Mouse (Mus musculus) lung, postnatal 0 days (tissue): Measurements from ENCODE around the gene Abat. TPM values are rescaled to one million over a fixed set of nuclear protein-coding genes. Genes with fewer than 3 reads are reported as not detected.

Source experiments
- ATAC-seq: fragments of 200-750 bp; cut with Nextera tagmentation; 2 replicates; pipeline ENCODE4 v1.8.0; 2017; ENCODE audit warnings: moderate library complexity
- DNase-seq: peaks from one replicate; pipeline ENCODE4 v3.0.0-alpha.2; 2016; ENCODE audit warnings: low spot score
- H3K27ac ChIP-seq: fragments of 300-500 bp; sonication (generic); 2 replicates; pipeline ENCODE4 v1.5.1; 2014; ENCODE audit warnings: antibody characterized with exemption, mild to moderate bottlenecking, low read length, mixed read lengths
- H3K27me3 ChIP-seq: fragments of 300-500 bp; sonication (generic); replicated peaks from 2 replicates; pipeline ENCODE4 v1.6.1; 2014; ENCODE audit warnings: low read length, mixed read lengths; ENCODE audit not compliant: insufficient read depth
- H3K36me3 ChIP-seq: fragments of 300-500 bp; sonication (generic); 2 replicates; pipeline ENCODE4 v1.6.1; 2014; ENCODE audit warnings: low read length, mixed read lengths; ENCODE audit not compliant: insufficient read depth
- H3K4me1 ChIP-seq: fragments of 300-500 bp; sonication (generic); 2 replicates; pipeline ENCODE4 v1.6.1; 2014; ENCODE audit warnings: antibody characterized with exemption, low read depth, low read length, mixed read lengths; ENCODE audit not compliant: insufficient read depth
- H3K4me2 ChIP-seq: fragments of 300-500 bp; sonication (generic); replicated peaks from 2 replicates; pipeline ENCODE4 v1.6.1; 2014; ENCODE audit warnings: low read depth, mild to moderate bottlenecking, low read length, moderate library complexity, mixed read lengths
- H3K4me3 ChIP-seq: fragments of 300-500 bp; sonication (generic); 2 replicates; pipeline ENCODE4 v1.5.1; 2014; ENCODE audit warnings: low read depth, low read length
- H3K9ac ChIP-seq: fragments of 300-500 bp; sonication (generic); replicated peaks from 2 replicates; pipeline ENCODE4 v1.6.1; 2014; ENCODE audit warnings: low read depth, mild to moderate bottlenecking
- H3K9me3 ChIP-seq: fragments of 300-500 bp; sonication (generic); 2 replicates; pipeline ENCODE4 v1.6.1; 2016; ENCODE audit warnings: low read length, mixed read lengths
- CTCF ChIP-seq: IDR thresholded peaks from 2 replicates; pipeline ENCODE4 v1.5.1; 2016; ENCODE audit warnings: antibody characterized with exemption, mild to moderate bottlenecking
- EP300 ChIP-seq: IDR thresholded peaks from 2 replicates; pipeline ENCODE4 v1.6.1; 2016; ENCODE audit warnings: antibody characterized with exemption, mild to moderate bottlenecking, control low read depth
- WGBS: fragments of 180-500 bp; shearing (Covaris S2); extraction: QIAGEN DNeasy Blood & Tissue Kit; methylation state at CpG from one replicate; pipeline ENCODE4 v1.1.7; 2014; 5-methylcytosine and 5-hydroxymethylcytosine counted together
- polyA plus RNA-seq: library from polyadenylated mRNA; unstranded; fragments of >200 nt; fragmentation: Nextera tagmentation; extraction: Ambion mirVana; gene quantifications from 2 replicates; pipeline ENCODE4 v1.2.1, GENCODE M21; 2015

Abat gene
- polyA plus RNA-seq, 1 experiment from 2014 or later = 4.2 TPM

DNA sequence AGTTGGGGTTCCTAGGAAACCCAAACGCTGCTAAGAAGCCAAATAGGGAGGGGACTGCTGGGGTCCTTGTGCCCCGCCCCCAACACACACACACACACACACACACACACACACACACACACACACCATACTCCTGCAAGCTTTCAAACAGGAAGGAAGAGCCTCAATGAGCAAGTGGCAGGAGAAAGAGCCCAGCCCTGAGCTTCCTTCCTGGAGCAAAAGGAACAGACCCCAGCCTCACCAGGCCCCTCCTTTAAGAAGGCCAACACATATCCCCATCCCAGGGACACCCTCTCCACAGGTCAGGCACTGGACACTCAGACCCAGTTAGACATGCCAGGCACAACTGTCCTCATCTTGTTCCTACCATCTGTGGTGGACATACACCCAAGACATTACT, 149.8 kb downstream of the Abat start:
- no peaks in the 10 kb centered on the region for H3K9me3 ChIP-seq
- TF ChIP-seq EP300 = peak; percentile 91
- TF ChIP-seq CTCF = no peak
- peak; percentile 59 for ATAC-seq
- H3K4me3 ChIP-seq = no peak overlapping the region
- H3K27ac ChIP-seq = peak overlapping the region; percentile 73
- 44% methylated on average over 2 of the region's 2 CpGs for WGBS
- no peaks in the 10 kb centered on the region for H3K27me3 ChIP-seq
- peak; percentile 62 for DNase-seq
- 0 out of 2 replicates have a peak, but pooled peaks cover under 1% of the 10 kb centered on the region for H3K36me3 ChIP-seq
- no peak overlapping the region for H3K4me2 ChIP-seq
- H3K9ac ChIP-seq = no peak overlapping the region
- H3K4me1 ChIP-seq = peaks cover 24% of the 10 kb centered on the region

DNA sequence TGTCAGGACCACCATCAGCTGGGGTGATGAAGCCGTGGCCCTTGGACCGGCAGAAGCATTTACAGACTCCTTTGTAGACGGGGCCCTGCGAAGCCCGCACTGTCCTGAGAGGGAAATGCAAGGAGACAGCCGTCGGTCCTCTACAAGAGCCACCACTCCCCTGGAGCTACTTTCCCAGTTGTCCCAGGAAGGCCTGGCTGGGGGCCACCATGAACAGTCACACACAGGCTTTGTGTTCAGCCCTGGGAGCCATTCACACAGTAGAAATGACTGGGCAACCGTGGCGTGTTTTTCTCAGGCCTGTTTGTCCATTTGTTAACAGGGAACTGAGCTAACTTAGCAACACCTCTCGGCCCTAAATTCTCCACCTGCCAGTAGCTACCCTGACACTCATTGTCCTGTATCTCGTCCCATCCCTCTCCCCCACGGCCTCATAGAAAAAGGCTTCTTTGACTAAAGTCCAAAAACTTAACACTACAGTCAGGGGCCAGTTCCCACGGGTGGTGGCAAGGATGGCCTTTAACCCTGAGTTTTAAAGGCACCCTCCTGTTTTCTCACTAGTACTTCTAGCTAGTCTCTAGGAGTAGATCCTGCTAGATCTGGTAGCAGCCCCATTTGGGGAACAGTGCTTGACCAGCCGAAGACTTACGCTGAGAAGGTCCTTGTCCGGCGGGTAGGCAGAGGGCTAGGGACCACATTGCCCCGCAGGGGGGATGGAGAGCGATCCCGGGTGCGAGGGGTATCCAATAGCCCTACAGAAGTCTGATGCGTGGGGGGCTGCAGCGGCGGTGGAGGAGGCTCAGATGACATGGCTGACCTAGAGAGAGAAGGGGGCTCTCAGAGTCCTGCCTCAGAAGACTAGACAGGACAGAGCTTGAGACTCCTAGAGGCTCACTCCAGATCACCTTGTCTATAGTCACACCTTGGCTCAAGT, 150.6 kb downstream of the Abat start:
- 84% methylated on average over 24 of the region's 24 CpGs for WGBS
- Histone ChIP-seq H3K4me2 (no peak overlapping the region), H3K9ac (no peak overlapping the region), H3K4me1 (peaks cover 24% of the 10 kb centered on the region), H3K4me3 (no peak overlapping the region), H3K27me3 (no peaks in the 10 kb centered on the region), H3K9me3 (no peaks in the 10 kb centered on the region), H3K27ac (peak overlapping the region; percentile 87), H3K36me3 (no peaks in the 10 kb centered on the region)
- DNase-seq = no peak
- ATAC-seq = no peak
- TF ChIP-seq EP300 (no peak), CTCF (no peak)

DNA sequence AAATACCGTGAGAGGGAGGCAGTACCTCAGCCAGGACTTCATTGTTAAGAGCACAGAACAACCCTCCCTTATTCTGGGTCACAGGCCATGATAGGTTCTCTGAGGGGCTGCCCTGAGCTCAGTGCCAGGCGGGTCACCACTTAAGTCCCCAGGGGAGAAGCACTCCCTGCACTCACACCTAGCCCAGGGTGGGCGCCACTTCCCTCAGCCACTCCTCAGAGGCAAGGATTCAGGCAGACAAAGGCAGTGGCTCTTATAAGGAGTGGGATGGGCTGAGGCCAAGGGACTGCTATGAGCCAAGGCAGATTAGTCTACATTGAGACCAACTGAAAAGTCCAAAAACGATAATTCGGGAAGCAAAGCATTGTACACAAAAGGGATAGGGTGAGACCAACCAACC, 152.1 kb downstream of the Abat start:
- H3K27me3 ChIP-seq = no peaks in the 10 kb centered on the region
- WGBS = 60% methylated on average over 5 of the region's 5 CpGs
- peaks cover 35% of the 10 kb centered on the region for H3K4me1 ChIP-seq
- no peaks in the 10 kb centered on the region for H3K36me3 ChIP-seq
- H3K4me2 ChIP-seq = no peak overlapping the region
- peak overlapping the region; percentile 87 for H3K27ac ChIP-seq
- no peaks in the 10 kb centered on the region for H3K9me3 ChIP-seq
- H3K4me3 ChIP-seq = no peak overlapping the region
- DNase-seq (peak; percentile 72), ATAC-seq (peak; percentile 33)
- H3K9ac ChIP-seq = no peak overlapping the region
- TF ChIP-seq EP300 (no peak), CTCF (no peak)

DNA sequence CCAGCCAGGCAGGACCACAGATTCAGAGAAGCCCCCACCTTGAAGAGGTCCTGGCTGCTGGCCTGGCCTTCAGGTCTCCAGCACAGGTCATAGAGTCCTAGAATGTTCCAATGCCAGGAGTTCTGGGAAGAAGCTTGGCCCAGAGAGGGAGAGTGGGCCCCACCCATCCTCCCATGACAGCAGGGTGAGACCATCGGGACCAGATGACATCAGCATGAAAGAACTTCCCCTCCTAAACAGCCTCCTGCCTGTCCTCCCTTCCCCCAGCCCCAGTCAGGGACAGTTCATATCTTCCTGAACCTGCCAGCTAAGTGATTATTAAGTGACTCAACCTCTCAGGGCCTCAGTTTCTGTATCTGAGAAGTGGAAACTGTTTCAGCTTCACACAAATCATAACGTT, 153.2 kb downstream of the Abat start:
- TF ChIP-seq EP300 (peak; percentile 86), CTCF (no peak)
- no peak overlapping the region for H3K4me3 ChIP-seq
- H3K9ac ChIP-seq = no peak overlapping the region; the same call in 1 of the 2 replicates
- H3K36me3 ChIP-seq = no peaks in the 10 kb centered on the region
- 19% methylated on average over 2 of the region's 2 CpGs for WGBS
- H3K9me3 ChIP-seq = no peaks in the 10 kb centered on the region
- H3K27me3 ChIP-seq = no peaks in the 10 kb centered on the region
- DNase-seq (peak; percentile 82), ATAC-seq (peak; percentile 61)
- 0 out of 2 replicates have a peak overlapping the region, but pooled peaks have one; percentile 17 for H3K4me2 ChIP-seq
- H3K4me1 ChIP-seq = peaks cover 39% of the 10 kb centered on the region
- H3K27ac ChIP-seq = peak overlapping the region; percentile 87

- 59% methylated on average over 7 of the region's 7 CpGs for WGBS
- Histone ChIP-seq H3K4me2 (peak overlapping the region; percentile 22; the same call in 1 of the 2 replicates), H3K4me1 (peaks cover 39% of the 10 kb centered on the region), H3K27me3 (no peaks in the 10 kb centered on the region), H3K9ac (no peak overlapping the region), H3K27ac (peak overlapping the region; percentile 87), H3K4me3 (no peak overlapping the region), H3K36me3 (no peaks in the 10 kb centered on the region), H3K9me3 (no peaks in the 10 kb centered on the region)
- ATAC-seq = peak; percentile 5
- DNase-seq = peak; percentile 76
- TF ChIP-seq CTCF (no peak), EP300 (no peak; the same call in 1 of the 2 replicates)
These were observed 154.0 kb downstream of the Abat start for GRCm38 (mm10) chr16:8667261-8667660.

DNA sequence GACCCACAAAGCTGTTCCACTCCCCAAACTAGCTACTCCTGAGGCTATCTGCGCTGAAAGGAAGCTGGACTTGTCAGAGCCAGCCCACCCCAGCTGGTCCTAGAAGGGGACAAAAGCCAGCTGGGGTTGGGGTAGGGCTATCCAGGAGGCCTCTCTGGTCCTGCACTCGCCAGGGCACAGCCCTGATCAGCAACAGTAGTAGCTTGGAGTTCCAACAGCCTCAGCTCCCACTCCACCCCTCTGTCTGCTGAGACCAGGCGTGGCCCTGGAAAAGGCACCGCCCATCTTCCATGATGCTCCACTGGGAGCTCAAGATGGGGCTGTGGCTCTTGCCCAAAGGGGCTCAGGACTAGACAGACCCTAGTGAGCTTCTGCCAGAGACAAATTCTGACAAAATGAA, 154.6 kb downstream of the Abat start:
- Histone ChIP-seq H3K9me3 (no peaks in the 10 kb centered on the region), H3K9ac (no peak overlapping the region), H3K4me1 (peaks cover 39% of the 10 kb centered on the region), H3K36me3 (no peaks in the 10 kb centered on the region), H3K4me2 (peak overlapping the region; percentile 22; the same call in 1 of the 2 replicates), H3K4me3 (no peak overlapping the region), H3K27me3 (no peaks in the 10 kb centered on the region), H3K27ac (peak overlapping the region; percentile 87)
- TF ChIP-seq CTCF (no peak), EP300 (no peak)
- ATAC-seq = no peak
- 59% methylated on average over 4 of the region's 4 CpGs for WGBS
- DNase-seq = no peak
